Mouse (Mus musculus) brain, embryonic 14.5 days (tissue): Measurements from ENCODE around the gene Dtx3.

ENCODE experiments used
- CTCF ChIP-seq: fragments of 200-500 bp; IDR thresholded peaks from 2 replicates; pipeline ENCODE4 v1.5.1; 2012; ENCODE audit warnings: inconsistent platforms, mild to moderate bottlenecking, moderate library complexity, borderline replicate concordance; ENCODE audit not compliant: insufficient read depth, insufficient read length; ENCODE audit errors: extremely low read depth
- POLR2A ChIP-seq: fragments of 200-500 bp; IDR thresholded peaks from 2 replicates; pipeline ENCODE4 v1.6.1; 2012; ENCODE audit warnings: mild to moderate bottlenecking, inconsistent platforms, borderline replicate concordance; ENCODE audit not compliant: poor library complexity, insufficient read depth, insufficient read length, severe bottlenecking; ENCODE audit errors: extremely low read depth

DNA sequence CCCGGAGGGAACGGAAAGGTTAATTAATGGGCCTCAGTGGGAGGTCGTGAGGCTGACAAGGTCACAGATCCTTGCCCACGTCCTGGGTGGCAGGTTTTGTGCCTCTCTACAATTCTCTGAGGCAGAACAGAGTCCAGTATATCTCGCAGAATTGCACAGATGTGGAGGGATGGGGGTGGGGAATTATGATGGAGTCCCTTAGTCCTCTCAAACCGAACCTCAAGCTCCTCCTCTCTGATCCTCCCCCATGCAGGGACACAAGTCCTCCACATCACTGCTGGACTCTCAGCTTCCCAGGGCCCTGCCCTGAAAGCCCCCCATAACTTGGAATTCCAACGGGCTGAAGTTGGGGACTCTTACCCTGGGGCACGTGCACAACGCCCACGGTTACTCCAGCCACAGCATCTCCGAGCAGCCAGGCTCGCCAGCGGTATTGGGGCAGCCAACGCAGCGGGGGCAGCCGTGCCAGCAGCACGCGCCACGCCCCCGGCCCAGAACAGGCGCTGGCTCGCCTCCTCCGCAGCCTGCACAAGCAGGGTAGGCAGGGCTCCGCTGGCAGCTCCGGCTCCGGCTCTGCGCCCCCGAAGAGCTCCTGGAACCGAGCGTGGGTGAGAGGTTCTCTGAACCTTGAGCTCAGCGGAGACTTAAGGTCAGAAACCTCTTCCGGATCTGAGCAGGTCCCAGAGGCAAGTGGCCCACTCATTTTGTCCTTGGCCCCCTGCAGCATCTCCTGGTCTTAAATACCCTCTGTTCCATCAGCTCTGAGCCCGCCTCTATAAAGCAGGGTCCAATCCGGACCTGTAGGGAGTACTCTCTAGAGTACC lies 15.4 kb downstream of the Dtx3 start, which contains the start of gene Slc26a10:
- TF ChIP-seq CTCF (no peak), POLR2A (no peak)
